Mouse (Mus musculus) midbrain, embryonic 16.5 days (tissue): ENCODE results near the gene Nrbf2. TPM values are rescaled to one million over a fixed set of nuclear protein-coding genes. Genes with fewer than 3 reads are reported as not detected.

Experiments
- ATAC-seq: fragments of 200-750 bp; cut with Nextera tagmentation; 2 replicates; pipeline ENCODE4 v1.8.0; 2017; ENCODE audit warnings: moderate TSS enrichment
- H3K27ac ChIP-seq: fragments of 300-500 bp; sonication (generic); 2 replicates; pipeline ENCODE4 v1.5.1; 2014; ENCODE audit warnings: mild to moderate bottlenecking, low read length, mixed read lengths
- H3K27me3 ChIP-seq: fragments of 300-500 bp; sonication (generic); 2 replicates; pipeline ENCODE4 v1.6.1; 2014; ENCODE audit warnings: low read depth, low read length, mixed read lengths; ENCODE audit not compliant: control insufficient read depth, insufficient read depth
- H3K36me3 ChIP-seq: fragments of 300-500 bp; sonication (generic); 2 replicates; pipeline ENCODE4 v1.6.1; 2014; ENCODE audit warnings: mild to moderate bottlenecking, low read length, moderate library complexity, mixed read lengths; ENCODE audit not compliant: control insufficient read depth, insufficient read depth
- H3K4me1 ChIP-seq: fragments of 300-500 bp; sonication (generic); 2 replicates; pipeline ENCODE4 v1.6.1; 2014; ENCODE audit warnings: mild to moderate bottlenecking, low read length, mixed read lengths; ENCODE audit not compliant: control insufficient read depth, insufficient read depth
- H3K4me2 ChIP-seq: fragments of 300-500 bp; sonication (generic); 2 replicates; pipeline ENCODE4 v1.6.1; 2014; ENCODE audit warnings: mild to moderate bottlenecking, low read length, mixed read lengths
- H3K4me3 ChIP-seq: fragments of 300-500 bp; sonication (generic); 2 replicates; pipeline ENCODE4 v1.5.1; 2014; ENCODE audit warnings: low read depth, mild to moderate bottlenecking, low read length, moderate library complexity, mixed read lengths
- H3K9ac ChIP-seq: fragments of 300-500 bp; sonication (generic); 2 replicates; pipeline ENCODE4 v1.6.1; 2014; ENCODE audit warnings: low read depth, low read length, mixed read lengths
- H3K9me3 ChIP-seq: fragments of 300-500 bp; sonication (generic); replicated peaks from 2 replicates; pipeline ENCODE4 v1.6.1; 2014; ENCODE audit warnings: mild to moderate bottlenecking, low read length, mixed read lengths; ENCODE audit not compliant: control insufficient read depth, poor library complexity, severe bottlenecking
- WGBS: fragments of 180-500 bp; shearing (Covaris S2); extraction: QIAGEN DNeasy Blood & Tissue Kit; methylation state at CpG from one replicate; pipeline ENCODE4 v1.1.7; 2014; 5-methylcytosine and 5-hydroxymethylcytosine counted together
- polyA plus RNA-seq: library from polyadenylated mRNA; unstranded; fragments of >200 nt; fragmentation: Nextera tagmentation; extraction: Ambion mirVana; gene quantifications from 2 replicates; pipeline ENCODE4 v1.2.1, GENCODE M21; 2015

Gene Nrbf2
- polyA plus RNA-seq, 1 experiment from 2014 or later = 41.6 TPM

GRCm38 (mm10) chr10:67297175-67297855, 12.2 kb upstream of the Nrbf2 start:
- H3K4me3 ChIP-seq = no peak overlapping the region
- no peaks in the 10 kb centered on the region for H3K9me3 ChIP-seq
- ATAC-seq = no peak
- H3K9ac ChIP-seq = no peak overlapping the region
- no peaks in the 10 kb centered on the region for H3K4me1 ChIP-seq
- no peaks in the 10 kb centered on the region for H3K36me3 ChIP-seq
- no peaks in the 10 kb centered on the region for H3K27me3 ChIP-seq
- no peak overlapping the region for H3K4me2 ChIP-seq
- H3K27ac ChIP-seq = no peak overlapping the region
- 91% methylated on average over 17 of the region's 17 CpGs for WGBS

- Histone ChIP-seq H3K4me3 (no peak overlapping the region), H3K4me1 (no peaks in the 10 kb centered on the region), H3K9me3 (no peaks in the 10 kb centered on the region), H3K9ac (no peak overlapping the region), H3K36me3 (no peaks in the 10 kb centered on the region), H3K27me3 (no peaks in the 10 kb centered on the region), H3K4me2 (no peak overlapping the region), H3K27ac (no peak overlapping the region)
- no peak for ATAC-seq
- 85% methylated on average over 8 of the region's 8 CpGs for WGBS
Measured at GRCm38 (mm10) chr10:67296482-67297152, 11.5 kb upstream of the Nrbf2 start.

GRCm38 (mm10) chr10:67295938-67296466, 10.9 kb upstream of the Nrbf2 start:
- 85% methylated on average over 7 of the region's 7 CpGs for WGBS
- H3K4me2 ChIP-seq = no peak overlapping the region
- no peak overlapping the region for H3K27ac ChIP-seq
- no peak for ATAC-seq
- H3K4me3 ChIP-seq = no peak overlapping the region
- no peaks in the 10 kb centered on the region for H3K27me3 ChIP-seq
- no peak overlapping the region for H3K9ac ChIP-seq
- H3K9me3 ChIP-seq = no peaks in the 10 kb centered on the region
- no peaks in the 10 kb centered on the region for H3K4me1 ChIP-seq
- H3K36me3 ChIP-seq = no peaks in the 10 kb centered on the region

- Histone ChIP-seq H3K9me3 (no peaks in the 10 kb centered on the region), H3K4me1 (no peaks in the 10 kb centered on the region), H3K36me3 (no peaks in the 10 kb centered on the region), H3K4me3 (no peak overlapping the region), H3K4me2 (no peak overlapping the region), H3K27me3 (no peaks in the 10 kb centered on the region), H3K9ac (no peak overlapping the region), H3K27ac (no peak overlapping the region)
- 83% methylated on average over 5 of the region's 5 CpGs for WGBS
- ATAC-seq = no peak
Measured at GRCm38 (mm10) chr10:67295331-67295730, 10.2 kb upstream of the Nrbf2 start.

- no peak overlapping the region for H3K4me3 ChIP-seq
- no peak for ATAC-seq
- H3K27me3 ChIP-seq = no peaks in the 10 kb centered on the region
- no peak overlapping the region for H3K9ac ChIP-seq
- H3K4me2 ChIP-seq = no peak overlapping the region
- H3K4me1 ChIP-seq = no peaks in the 10 kb centered on the region
- no peak overlapping the region for H3K27ac ChIP-seq
- 84% methylated on average over 8 of the region's 8 CpGs for WGBS
- H3K36me3 ChIP-seq = no peaks in the 10 kb centered on the region
- H3K9me3 ChIP-seq = no peaks in the 10 kb centered on the region
Measured at GRCm38 (mm10) chr10:67291087-67291486, 6.0 kb upstream of the Nrbf2 start.

- WGBS = 64% methylated on average over 4 of the region's 4 CpGs
- ATAC-seq = no peak
Measured at GRCm38 (mm10) chr10:67290622-67291021, 5.5 kb upstream of the Nrbf2 start.

GRCm38 (mm10) chr10:67287877-67288276, 2.8 kb upstream of the Nrbf2 start:
- Histone ChIP-seq H3K27ac (no peak overlapping the region), H3K4me1 (peaks cover 18% of the 10 kb centered on the region), H3K9me3 (no peaks in the 10 kb centered on the region), H3K27me3 (no peaks in the 10 kb centered on the region), H3K4me3 (no peak overlapping the region), H3K4me2 (no peak overlapping the region), H3K9ac (no peak overlapping the region), H3K36me3 (no peaks in the 10 kb centered on the region)
- ATAC-seq = no peak
- 80% methylated on average over 3 of the region's 3 CpGs for WGBS

More at GRCm38 (mm10) chr10:67290622-67291021, 5.5 kb upstream of the Nrbf2 start:
- H3K4me2 ChIP-seq = no peak overlapping the region
- no peak overlapping the region for H3K9ac ChIP-seq
- H3K36me3 ChIP-seq = no peaks in the 10 kb centered on the region
- H3K4me1 ChIP-seq = 0 out of 2 replicates have a peak, but pooled peaks cover 1% of the 10 kb centered on the region
- H3K4me3 ChIP-seq = no peak overlapping the region
- H3K9me3 ChIP-seq = no peaks in the 10 kb centered on the region
- H3K27ac ChIP-seq = no peak overlapping the region
- H3K27me3 ChIP-seq = no peaks in the 10 kb centered on the region

GRCm38 (mm10) chr10:67284761-67285175, 337 bp downstream of the Nrbf2 start:
- no peaks in the 10 kb centered on the region for H3K27me3 ChIP-seq
- H3K36me3 ChIP-seq = no peaks in the 10 kb centered on the region
- peak overlapping the region; percentile 91 for H3K9ac ChIP-seq
- H3K9me3 ChIP-seq = no peaks in the 10 kb centered on the region
- peak overlapping the region; percentile 78 for H3K4me2 ChIP-seq
- under 1% methylated on average over 33 of the region's 41 CpGs for WGBS
- H3K27ac ChIP-seq = peak overlapping the region; percentile 66
- ATAC-seq = no peak
- H3K4me3 ChIP-seq = peak overlapping the region; percentile 91
- H3K4me1 ChIP-seq = peaks cover 23% of the 10 kb centered on the region

GRCm38 (mm10) chr10:67284311-67284710, 794 bp downstream of the Nrbf2 start:
- peak overlapping the region; percentile 78 for H3K4me2 ChIP-seq
- no peaks in the 10 kb centered on the region for H3K36me3 ChIP-seq
- H3K4me1 ChIP-seq = peaks cover 23% of the 10 kb centered on the region
- ATAC-seq = no peak
- peak overlapping the region; percentile 91 for H3K4me3 ChIP-seq
- WGBS = 3% methylated on average over 10 of the region's 10 CpGs
- no peaks in the 10 kb centered on the region for H3K27me3 ChIP-seq
- peak overlapping the region; percentile 91 for H3K9ac ChIP-seq
- H3K27ac ChIP-seq = no peak overlapping the region; the same call in 1 of the 2 replicates
- H3K9me3 ChIP-seq = no peaks in the 10 kb centered on the region
